Mouse (Mus musculus) forebrain, embryonic 13.5 days (tissue): Measurements from ENCODE around the gene Wbp1. TPM values are rescaled to one million over a fixed set of nuclear protein-coding genes. Genes with fewer than 3 reads are reported as not detected.
A peak's percentile ranks its signal among the peaks of the same experiment; 100 is the strongest.

ENCODE experiments used
- ATAC-seq: fragments of 200-750 bp; cut with Nextera tagmentation; 2 replicates; pipeline ENCODE4 v1.8.0; 2017
- H3K27ac ChIP-seq: fragments of 300-500 bp; sonication (generic); 2 replicates; pipeline ENCODE4 v1.5.1; 2015; ENCODE audit warnings: inconsistent platforms, mild to moderate bottlenecking, moderate library complexity
- H3K27me3 ChIP-seq: fragments of 300-500 bp; sonication (generic); 2 replicates; pipeline ENCODE4 v1.6.1; 2015; ENCODE audit warnings: mild to moderate bottlenecking, inconsistent platforms
- H3K36me3 ChIP-seq: fragments of 300-500 bp; sonication (generic); 2 replicates; pipeline ENCODE4 v1.6.1; 2015; ENCODE audit warnings: mild to moderate bottlenecking, inconsistent platforms; ENCODE audit not compliant: poor library complexity, severe bottlenecking
- H3K4me1 ChIP-seq: fragments of 300-500 bp; sonication (generic); 2 replicates; pipeline ENCODE4 v1.6.1; 2015; ENCODE audit warnings: inconsistent platforms
- H3K4me2 ChIP-seq: fragments of 300-500 bp; sonication (generic); 2 replicates; pipeline ENCODE4 v1.6.1; 2015; ENCODE audit warnings: inconsistent platforms, mild to moderate bottlenecking, moderate library complexity
- H3K4me3 ChIP-seq: fragments of 300-500 bp; sonication (generic); 2 replicates; pipeline ENCODE4 v1.5.1; 2015; ENCODE audit warnings: mild to moderate bottlenecking, inconsistent platforms
- H3K9ac ChIP-seq: fragments of 300-500 bp; sonication (generic); 2 replicates; pipeline ENCODE4 v1.6.1; 2015; ENCODE audit warnings: mild to moderate bottlenecking, inconsistent platforms
- H3K9me3 ChIP-seq: fragments of 300-500 bp; sonication (generic); replicated peaks from 2 replicates; pipeline ENCODE4 v1.6.1; 2016; ENCODE audit warnings: inconsistent platforms
- WGBS: fragments of 180-500 bp; shearing (Covaris S2); methylation state at CpG from one replicate; pipeline ENCODE4 v1.1.7; 2015; 5-methylcytosine and 5-hydroxymethylcytosine counted together
- polyA plus RNA-seq: library from polyadenylated mRNA; unstranded; fragments of >200 nt; fragmentation: Nextera tagmentation; extraction: Ambion mirVana; gene quantifications from 2 replicates; pipeline ENCODE4 v1.2.1, GENCODE M21; 2015

Gene Wbp1
- polyA plus RNA-seq, 1 experiment from 2014 or later: 239 TPM

GRCm38 (mm10) chr6:83087926-83088260 is 33.5 kb downstream of the Wbp1 start:
- WGBS: 4% methylated on average over 9 of the region's 9 CpGs
- Histone ChIP-seq H3K27me3 (peaks cover 94% of the 10 kb centered on the region), H3K4me3 (peak overlapping the region; percentile 14; the same call in 1 of the 2 replicates), H3K4me2 (peak overlapping the region; percentile 24; the same call in 1 of the 2 replicates), H3K36me3 (no peaks in the 10 kb centered on the region), H3K4me1 (peaks cover 6% of the 10 kb centered on the region; the same call in 1 of the 2 replicates), H3K9ac (no peak overlapping the region), H3K27ac (no peak overlapping the region), H3K9me3 (no peaks in the 10 kb centered on the region)
- ATAC-seq: no peak

- Histone ChIP-seq H3K4me3 (peak overlapping the region; percentile 14; the same call in 1 of the 2 replicates), H3K4me1 (peaks cover 6% of the 10 kb centered on the region; the same call in 1 of the 2 replicates), H3K4me2 (peak overlapping the region; percentile 24), H3K27me3 (peaks cover 94% of the 10 kb centered on the region), H3K9ac (no peak overlapping the region), H3K9me3 (no peaks in the 10 kb centered on the region), H3K36me3 (0 out of 2 replicates have a peak, but pooled peaks cover 4% of the 10 kb centered on the region), H3K27ac (no peak overlapping the region)
- under 1% methylated on average over 47 of the region's 47 CpGs for WGBS
- no peak for ATAC-seq
Measured at GRCm38 (mm10) chr6:83087205-83087925, 34.0 kb downstream of the Wbp1 start.

GRCm38 (mm10) chr6:83086121-83087035 is 35.0 kb downstream of the Wbp1 start, which contains the start of gene Lbx2:
Gene Lbx2, plus strand, starts transcription at chr6:83086367.
- no peak for ATAC-seq
- WGBS: 2% methylated on average over 42 of the region's 42 CpGs
- Histone ChIP-seq H3K4me3 (0 out of 2 replicates have a peak within 1 kb of the TSS, but pooled peaks have one; percentile 4), H3K27ac (no peak within 1 kb of the TSS), H3K27me3 (peaks cover 88% of the 10 kb centered on the region), H3K4me2 (peak within 1 kb of the TSS; percentile 5; the same call in 1 of the 2 replicates), H3K9ac (0 out of 2 replicates have a peak within 1 kb of the TSS, but pooled peaks have one; percentile 16), H3K36me3 (peaks cover 14% of the 10 kb centered on the region; the same call in 1 of the 2 replicates), H3K9me3 (no peaks in the 10 kb centered on the region), H3K4me1 (peaks cover 6% of the 10 kb centered on the region; the same call in 1 of the 2 replicates)

GRCm38 (mm10) chr6:83084477-83084876 is 36.9 kb downstream of the Wbp1 start:
- Histone ChIP-seq H3K9me3 (no peaks in the 10 kb centered on the region), H3K27me3 (peaks cover 71% of the 10 kb centered on the region), H3K27ac (no peak overlapping the region), H3K4me1 (peaks cover 12% of the 10 kb centered on the region), H3K4me2 (no peak overlapping the region), H3K36me3 (peaks cover 29% of the 10 kb centered on the region), H3K9ac (no peak overlapping the region), H3K4me3 (no peak overlapping the region)
- WGBS: 5% methylated on average over 6 of the region's 6 CpGs
- ATAC-seq: no peak

GRCm38 (mm10) chr6:83083497-83083896 is 37.9 kb downstream of the Wbp1 start:
- ATAC-seq: no peak
- Histone ChIP-seq H3K4me1 (peaks cover 19% of the 10 kb centered on the region), H3K9ac (no peak overlapping the region), H3K27ac (no peak overlapping the region), H3K4me3 (no peak overlapping the region), H3K27me3 (peaks cover 63% of the 10 kb centered on the region), H3K4me2 (no peak overlapping the region), H3K9me3 (no peaks in the 10 kb centered on the region), H3K36me3 (peaks cover 29% of the 10 kb centered on the region)
- 5% methylated on average over 5 of the region's 5 CpGs for WGBS

- Histone ChIP-seq H3K9ac (no peak overlapping the region), H3K27me3 (peaks cover 51% of the 10 kb centered on the region), H3K4me2 (0 out of 2 replicates have a peak overlapping the region, but pooled peaks have one; percentile 97), H3K4me3 (no peak overlapping the region), H3K4me1 (peaks cover 21% of the 10 kb centered on the region), H3K36me3 (peaks cover 29% of the 10 kb centered on the region), H3K27ac (no peak overlapping the region), H3K9me3 (no peaks in the 10 kb centered on the region)
- 94% methylated on average over 5 of the region's 5 CpGs for WGBS
- no peak for ATAC-seq
Measured at GRCm38 (mm10) chr6:83080210-83080609, 41.1 kb downstream of the Wbp1 start.

GRCm38 (mm10) chr6:83078324-83078858 is 43.0 kb downstream of the Wbp1 start:
- peak overlapping the region; percentile 97 for H3K4me2 ChIP-seq
- H3K27ac ChIP-seq: peak overlapping the region; percentile 87
- peak; percentile 94 for ATAC-seq
- H3K9me3 ChIP-seq: no peaks in the 10 kb centered on the region
- H3K27me3 ChIP-seq: peaks cover 51% of the 10 kb centered on the region
- H3K4me3 ChIP-seq: peak overlapping the region; percentile 79
- peak overlapping the region; percentile 84 for H3K9ac ChIP-seq
- peaks cover 21% of the 10 kb centered on the region for H3K4me1 ChIP-seq
- under 1% methylated on average over 46 of the region's 46 CpGs for WGBS
- H3K36me3 ChIP-seq: peaks cover 29% of the 10 kb centered on the region

GRCm38 (mm10) chr6:83077630-83078323 is 43.6 kb downstream of the Wbp1 start, which contains the start of gene Pcgf1:
Gene Pcgf1, plus strand, starts transcription at chr6:83077869.
- Histone ChIP-seq H3K36me3 (peaks cover 29% of the 10 kb centered on the region), H3K27ac (peak within 1 kb of the TSS; percentile 87), H3K9me3 (no peaks in the 10 kb centered on the region), H3K4me1 (peaks cover 21% of the 10 kb centered on the region), H3K9ac (peak within 1 kb of the TSS; percentile 84), H3K4me2 (peak within 1 kb of the TSS; percentile 97), H3K4me3 (peak within 1 kb of the TSS; percentile 79), H3K27me3 (peaks cover 51% of the 10 kb centered on the region)
- WGBS: under 1% methylated on average over 54 of the region's 54 CpGs
- ATAC-seq: peak; percentile 82

- Histone ChIP-seq H3K27ac (no peak overlapping the region), H3K4me2 (no peak overlapping the region), H3K9ac (no peak overlapping the region), H3K27me3 (peaks cover 74% of the 10 kb centered on the region), H3K36me3 (peaks cover 1% of the 10 kb centered on the region; the same call in 1 of the 2 replicates), H3K4me1 (peaks cover 37% of the 10 kb centered on the region), H3K9me3 (no peaks in the 10 kb centered on the region), H3K4me3 (no peak overlapping the region)
- no peak for ATAC-seq
- WGBS: 19% methylated on average over 2 of the region's 2 CpGs
Measured at GRCm38 (mm10) chr6:83074979-83075378, 46.4 kb downstream of the Wbp1 start.

- Histone ChIP-seq H3K36me3 (no peaks in the 10 kb centered on the region), H3K9me3 (no peaks in the 10 kb centered on the region), H3K4me3 (0 out of 2 replicates have a peak overlapping the region, but pooled peaks have one; percentile 9), H3K27me3 (peaks cover 100% of the 10 kb centered on the region), H3K27ac (no peak overlapping the region), H3K4me1 (peaks cover 28% of the 10 kb centered on the region), H3K9ac (no peak overlapping the region), H3K4me2 (0 out of 2 replicates have a peak overlapping the region, but pooled peaks have one; percentile 13)
- 1% methylated on average over 18 of the region's 24 CpGs for WGBS
- peak; percentile 52; the same call in 1 of the 2 replicates for ATAC-seq
Measured at GRCm38 (mm10) chr6:83071220-83071619, 50.1 kb downstream of the Wbp1 start.
